In the genomic region with DNA sequence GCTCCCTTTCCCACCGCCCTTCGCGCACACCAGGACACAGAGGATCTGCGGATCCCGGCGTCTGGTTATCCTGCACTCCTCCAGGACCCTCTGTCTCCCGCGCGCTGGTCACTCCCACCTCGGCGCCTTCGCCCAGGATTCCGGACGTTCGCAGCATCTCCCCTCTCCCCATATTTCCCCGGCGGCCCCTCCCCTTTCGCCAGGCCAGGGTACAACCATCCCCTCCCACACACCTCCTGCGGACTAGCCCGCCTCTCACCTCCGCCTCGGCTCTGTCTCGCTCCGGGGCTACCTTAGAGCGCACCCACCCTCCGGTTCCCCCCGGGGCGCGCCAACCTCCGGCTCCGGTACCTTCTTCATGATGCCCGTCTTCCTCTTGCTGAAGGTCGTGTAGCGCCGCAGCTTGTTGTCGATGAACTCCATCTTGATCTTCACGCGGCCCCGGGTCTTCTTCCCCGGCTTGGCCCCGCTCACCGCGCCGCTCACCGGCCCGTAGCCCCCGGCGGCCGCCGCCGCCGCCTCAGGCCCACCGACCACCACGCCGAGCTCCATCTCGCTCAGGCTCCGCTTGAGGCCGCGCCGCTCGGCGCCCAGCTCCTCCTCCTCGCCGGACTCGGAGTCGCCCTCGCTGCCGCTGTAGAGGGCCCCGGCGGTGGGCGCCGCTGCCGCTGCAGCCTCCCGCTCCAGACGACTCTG, we compare ENCODE assay signal across 8 mouse cellular contexts. TPM values are rescaled to one million over a fixed set of nuclear protein-coding genes. Genes with fewer than 3 reads are reported as not detected.
DNase-seq lines count a peak whose midpoint lies in the region; ATAC-seq and TF ChIP-seq lines count a peak whose summit lies in the region.

No protein-coding gene starts in this region.

- no peaks in the 10 kb centered on the region for H3K9me3 ChIP-seq in erythroblast, embryonic 14.5 days (ENCODE audit: control insufficient read depth, low read length)
- no peaks in the 10 kb centered on the region for H3K9me3 ChIP-seq in limb, embryonic 15.5 days

- DNase-seq in NIH3T3 (ENCODE audit: low read depth) = peak; percentile 67
- DNase-seq in embryo, embryonic 9.5 days (ENCODE audit: extremely low spot score) = peak; percentile 73
- peak; percentile 59 for DNase-seq in heart, postnatal 4 days
- DNase-seq in thymus, postnatal 0 days (ENCODE audit: low spot score) = peak; percentile 46

- H3K4me2 ChIP-seq in limb, embryonic 15.5 days = peak overlapping the region; percentile 87
- H3K4me2 ChIP-seq in myocyte (ENCODE audit: low read depth) = peak overlapping the region; percentile 93

- H3ac ChIP-seq in myocyte (ENCODE audit: control insufficient read depth, insufficient read length) = peak overlapping the region; percentile 98

- 1% methylated on average over 67 of the region's 75 CpGs for WGBS in limb, embryonic 15.5 days

- H3K9ac ChIP-seq in limb, embryonic 15.5 days = peak overlapping the region; percentile 93

- peak; percentile 18 for TF ChIP-seq POLR2A in myocyte (IDR thresholded peaks at IDR 0.05; ENCODE audit: insufficient read length, low read depth)

- H3K27ac ChIP-seq in limb, embryonic 15.5 days = peak overlapping the region; percentile 92

- H3K79me2 ChIP-seq in myocyte (ENCODE audit: control insufficient read depth, insufficient read depth) = peaks cover 46% of the 10 kb centered on the region

- peaks cover 7% of the 10 kb centered on the region for H3K27me3 ChIP-seq in erythroblast, embryonic 14.5 days (ENCODE audit: control insufficient read depth)
- no peaks in the 10 kb centered on the region for H3K27me3 ChIP-seq in limb, embryonic 15.5 days
- H3K27me3 ChIP-seq in myocyte (ENCODE audit: control insufficient read depth, insufficient read depth, insufficient read length) = no peaks in the 10 kb centered on the region

- peaks cover 31% of the 10 kb centered on the region for H3K36me3 ChIP-seq in erythroblast, embryonic 14.5 days (ENCODE audit: control insufficient read depth)
- H3K36me3 ChIP-seq in limb, embryonic 15.5 days = peaks cover 19% of the 10 kb centered on the region
- peaks cover 5% of the 10 kb centered on the region for H3K36me3 ChIP-seq in myocyte (ENCODE audit: control insufficient read depth, insufficient read depth)

- ATAC-seq in erythroblast, adult 5-6 weeks (replicated peaks; ENCODE audit: low FRiP score, poor library complexity, severe bottlenecking) = no peak
- no peak for ATAC-seq in limb, embryonic 15.5 days (ENCODE audit: insufficient number of reproducible peaks, low FRiP score, low TSS enrichment, low read depth)

- H3K4me3 ChIP-seq in erythroblast, embryonic 14.5 days (replicated peaks) = peak overlapping the region; percentile 93
- peak overlapping the region; percentile 98 for H3K4me3 ChIP-seq in limb, embryonic 15.5 days
- H3K4me3 ChIP-seq in myocyte = peak overlapping the region; percentile 72

- peaks cover 47% of the 10 kb centered on the region for H3K4me1 ChIP-seq in erythroblast, embryonic 14.5 days (ENCODE audit: control insufficient read depth)
- peaks cover 41% of the 10 kb centered on the region for H3K4me1 ChIP-seq in limb, embryonic 15.5 days

TF ChIP-seq in myocyte, 11 proteins besides CTCF, POLR2A, EP300 and RAD21:
- no peak for TF ChIP-seq MYOG (IDR thresholded peaks at IDR 0.05; ENCODE audit: control insufficient read depth in 1 of 3, insufficient read depth in 1 of 3, insufficient read length in 2 of 3, low read depth in 2 of 3)
- TF ChIP-seq E2F4 (IDR thresholded peaks at IDR 0.05; ENCODE audit: insufficient read depth) = no peak
- no peak for TF ChIP-seq MAX (IDR thresholded peaks at IDR 0.05; ENCODE audit: low read depth)
- TF ChIP-seq MYOD1 (IDR thresholded peaks at IDR 0.05; ENCODE audit: control insufficient read depth in 1 of 3, insufficient read length in 2 of 3, low read depth in 2 of 3) = no peak
- TF ChIP-seq SRF (IDR thresholded peaks at IDR 0.05; ENCODE audit: control insufficient read depth, insufficient read length, low read depth) = no peak
- no peak for TF ChIP-seq TCF3 (IDR thresholded peaks at IDR 0.05; ENCODE audit: insufficient read length, low read depth)
- no peak for TF ChIP-seq USF1 (IDR thresholded peaks at IDR 0.05; ENCODE audit: low read depth)
- no peak for TF ChIP-seq TCF12 (IDR thresholded peaks at IDR 0.05; ENCODE audit: insufficient read depth, poor library complexity, severe bottlenecking)
- TF ChIP-seq CEBPB (IDR thresholded peaks at IDR 0.05; ENCODE audit: insufficient read depth, poor library complexity, severe bottlenecking) = no peak
- no peak for TF ChIP-seq POLR2AphosphoS2 (IDR thresholded peaks at IDR 0.05; ENCODE audit: insufficient read length, low read depth)
- no peak for TF ChIP-seq REST (IDR thresholded peaks at IDR 0.05; ENCODE audit: insufficient read depth, insufficient read length)

RNA-seq across cellular contexts. Expression of a gene that starts 0.8 kb away (rescaled TPM):
- polyA plus RNA-seq in erythroblast, embryonic 14.5 days (2012) = 5.1 and 6.1 TPM in 2 replicates
- total RNA-seq in erythroblast, adult 5-6 weeks (2015; ENCODE audit: low replicate concordance) = 7.3 and 11.5 TPM in 2 replicates
- total RNA-seq in erythroblast, adult 5-6 weeks (2017; ENCODE audit: low replicate concordance) = 6.0 and 7.8 TPM in 2 replicates
- 100 to 1,000 TPM; 184 to 210 TPM for total RNA-seq in heart, postnatal 4 days (2021)
- polyA plus RNA-seq in limb, embryonic 15.5 days (2015; fragmentation: Nextera tagmentation; extraction: Ambion mirVana) = 6.4 and 7.1 TPM in 2 replicates
- 51.1 TPM for polyA plus RNA-seq in myocyte (2012; fragmentation: generic; extraction: Trizol)
- polyA plus RNA-seq in thymus, postnatal 0 days (2015; fragmentation: Nextera tagmentation; extraction: Ambion mirVana) = 5.0 and 7.5 TPM in 2 replicates

RNA-seq across cellular contexts. Expression of a gene that starts 8.9 kb away (rescaled TPM):
- 0.01 and 0.09 TPM in 2 replicates for polyA plus RNA-seq in erythroblast, embryonic 14.5 days (2012)
- 1.3 TPM in 1 of 2 replicates, not detected in the other for total RNA-seq in erythroblast, adult 5-6 weeks (2015; ENCODE audit: low replicate concordance)
- total RNA-seq in erythroblast, adult 5-6 weeks (2017; ENCODE audit: low replicate concordance) = 3.3 and 4.5 TPM in 2 replicates
- total RNA-seq in heart, postnatal 4 days (2021) = 10 to 100 TPM; 12.0 to 12.6 TPM
- 5.2 and 7.5 TPM in 2 replicates for polyA plus RNA-seq in limb, embryonic 15.5 days (2015; fragmentation: Nextera tagmentation; extraction: Ambion mirVana)
- polyA plus RNA-seq in myocyte (2012; fragmentation: generic; extraction: Trizol) = 0.43 TPM
- 2.5 and 2.8 TPM in 2 replicates for polyA plus RNA-seq in thymus, postnatal 0 days (2015; fragmentation: Nextera tagmentation; extraction: Ambion mirVana)

RNA-seq across cellular contexts. Expression of a gene that starts 58.6 kb away (rescaled TPM):
- polyA plus RNA-seq in erythroblast, embryonic 14.5 days (2012) = 1.5 and 1.9 TPM in 2 replicates
- 2.7 and 3.3 TPM in 2 replicates for total RNA-seq in erythroblast, adult 5-6 weeks (2015; ENCODE audit: low replicate concordance)
- 1.5 and 4.0 TPM in 2 replicates for total RNA-seq in erythroblast, adult 5-6 weeks (2017; ENCODE audit: low replicate concordance)
- total RNA-seq in heart, postnatal 4 days (2021) = 10 to 100 TPM in 1 of 2 experiments, 1 to 10 TPM in 1; 9.5 to 10.2 TPM
- polyA plus RNA-seq in limb, embryonic 15.5 days (2015; fragmentation: Nextera tagmentation; extraction: Ambion mirVana) = 29.3 and 33.8 TPM in 2 replicates
- polyA plus RNA-seq in myocyte (2012; fragmentation: generic; extraction: Trizol) = 22.6 TPM
- 28.3 and 33.7 TPM in 2 replicates for polyA plus RNA-seq in thymus, postnatal 0 days (2015; fragmentation: Nextera tagmentation; extraction: Ambion mirVana)
